Mouse (Mus musculus): ENCODE data around the gene Hist1h2bm. TPM values are rescaled to one million over a fixed set of nuclear protein-coding genes. Genes with fewer than 3 reads are reported as not detected.
A peak's percentile ranks its signal among the peaks of the same experiment; 100 is the strongest.
"Not testable (repeated sequence)": the region's sequence is repeated elsewhere in the genome, so short reads cannot be mapped to it uniquely, and the experiment has no call there.

Gene Hist1h2bm
- polyA plus RNA-seq, 1 experiment from 2014 or later = 6.3 TPM

DNA sequence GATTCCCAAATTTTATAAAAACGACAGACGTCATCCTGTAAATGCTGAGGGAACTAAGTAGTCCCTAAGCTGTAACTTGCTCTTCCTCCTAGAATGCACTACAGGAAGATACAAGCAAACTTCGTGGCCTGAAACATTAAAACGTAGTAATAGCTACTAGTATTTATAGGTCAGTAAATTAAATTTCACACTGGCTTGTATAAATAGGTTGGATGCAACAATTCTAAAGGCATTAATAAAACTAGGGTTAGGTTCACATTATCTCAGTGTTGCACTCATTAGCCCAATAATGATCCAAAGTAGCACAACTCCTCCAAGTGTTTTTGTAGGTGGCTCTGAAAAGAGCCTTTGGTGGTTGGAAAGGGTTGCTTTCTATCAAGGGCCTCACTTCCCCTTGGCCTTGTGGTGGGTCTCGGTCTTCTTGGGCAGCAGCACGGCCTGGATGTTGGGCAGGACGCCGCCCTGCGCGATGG lies 31.2 kb downstream of the Hist1h2bm start:
- Histone ChIP-seq H3K4me3 (ENCODE audit: low read depth, low read length) (peak overlapping the region; percentile 40), H3K36me3 (replicated peaks; ENCODE audit: control insufficient read depth, insufficient read depth, low read depth, low read length) (no peaks in the 10 kb centered on the region), H3K9ac (replicated peaks; ENCODE audit: low read length) (peak overlapping the region; percentile 70), H3K27ac (replicated peaks; ENCODE audit: low read depth, low read length) (peak overlapping the region; percentile 89), H3K9me3 (replicated peaks; ENCODE audit: control insufficient read depth, low read length) (no peaks in the 10 kb centered on the region), H3K4me2 (ENCODE audit: low read depth, low read length) (peak overlapping the region; percentile 64), H3K27me3 (ENCODE audit: control insufficient read depth, insufficient read depth, low read length) (no peaks in the 10 kb centered on the region), H3K4me1 (ENCODE audit: control insufficient read depth, insufficient read depth, low read length) (no peaks in the 10 kb centered on the region)
- peak; percentile 59 for DNase-seq (ENCODE audit: low spot score)
- 4% methylated on average over 9 of the region's 10 CpGs for WGBS
- no peak for ATAC-seq (replicated peaks; ENCODE audit: insufficient number of reproducible peaks, low FRiP score, low TSS enrichment, low read depth)

- not testable (repeated sequence) for H3K36me3 ChIP-seq (replicated peaks; ENCODE audit: control insufficient read depth, insufficient read depth, low read depth, low read length); H3K4me1 ChIP-seq (ENCODE audit: control insufficient read depth, insufficient read depth, low read length); H3K27me3 ChIP-seq (ENCODE audit: control insufficient read depth, insufficient read depth, low read length); H3K9me3 ChIP-seq (replicated peaks; ENCODE audit: control insufficient read depth, low read length)
- Histone ChIP-seq H3K9ac (replicated peaks; ENCODE audit: low read length) (peak within 1 kb of the TSS; percentile 70), H3K27ac (replicated peaks; ENCODE audit: low read depth, low read length) (peak within 1 kb of the TSS; percentile 89), H3K4me3 (ENCODE audit: low read depth, low read length) (peak within 1 kb of the TSS; percentile 40), H3K4me2 (ENCODE audit: low read depth, low read length) (peak within 1 kb of the TSS; percentile 64)
- DNase-seq (ENCODE audit: low spot score) (peak; percentile 94), ATAC-seq (replicated peaks; ENCODE audit: insufficient number of reproducible peaks, low FRiP score, low TSS enrichment, low read depth) (peak; percentile 93)
- under 1% methylated on average over 33 of the region's 50 CpGs for WGBS
These were observed 31.9 kb downstream of the Hist1h2bm start, which contains the start of the genes Hist1h2ak and Hist1h2bn for GRCm38 (mm10) chr13:21753524-21754285. Gene Hist1h2ak, minus strand, starts transcription at chr13:21753827. Gene Hist1h2bn, plus strand, starts transcription at chr13:21754123.

DNA sequence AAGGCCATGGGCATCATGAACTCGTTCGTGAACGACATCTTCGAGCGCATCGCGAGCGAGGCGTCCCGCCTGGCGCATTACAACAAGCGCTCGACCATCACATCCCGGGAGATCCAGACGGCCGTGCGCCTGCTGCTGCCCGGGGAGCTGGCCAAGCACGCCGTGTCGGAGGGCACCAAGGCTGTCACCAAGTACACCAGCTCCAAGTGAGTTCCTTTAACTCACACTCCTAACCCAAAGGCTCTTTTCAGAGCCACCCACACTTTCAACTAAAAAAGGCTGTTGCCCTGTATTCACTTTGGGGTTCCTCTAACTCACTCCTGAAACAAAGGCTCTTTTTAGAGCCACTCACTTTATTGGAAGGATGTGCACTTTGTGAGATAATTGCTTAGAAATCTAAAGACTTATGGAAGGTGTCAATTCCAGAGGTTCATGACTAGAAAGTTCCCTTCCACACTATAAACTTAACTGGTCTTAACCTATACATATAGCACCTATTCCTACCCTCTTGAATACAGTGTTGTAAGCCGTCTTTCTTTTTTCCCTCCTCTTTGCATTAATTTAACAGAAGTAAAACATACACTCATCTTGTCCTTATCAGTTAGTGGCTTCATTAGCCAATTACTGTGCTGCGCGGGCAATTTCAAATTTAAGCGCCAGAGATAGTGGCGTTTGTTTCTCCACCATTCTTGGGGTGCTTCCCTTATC lies 32.6 kb downstream of the Hist1h2bm start:
- H3K27me3 ChIP-seq (ENCODE audit: control insufficient read depth, insufficient read depth, low read length); ATAC-seq (replicated peaks; ENCODE audit: insufficient number of reproducible peaks, low FRiP score, low TSS enrichment, low read depth); H3K36me3 ChIP-seq (replicated peaks; ENCODE audit: control insufficient read depth, insufficient read depth, low read depth, low read length); H3K9me3 ChIP-seq (replicated peaks; ENCODE audit: control insufficient read depth, low read length); H3K4me1 ChIP-seq (ENCODE audit: control insufficient read depth, insufficient read depth, low read length): not testable (repeated sequence)
- peak overlapping the region; percentile 81 for H3K27ac ChIP-seq (replicated peaks; ENCODE audit: low read depth, low read length)
- H3K4me3 ChIP-seq (ENCODE audit: low read depth, low read length) = peak overlapping the region; percentile 40
- WGBS = under 1% methylated on average over 10 of the region's 26 CpGs
- peak overlapping the region; percentile 37 for H3K4me2 ChIP-seq (ENCODE audit: low read depth, low read length)
- peak; percentile 69 for DNase-seq (ENCODE audit: low spot score)
- H3K9ac ChIP-seq (replicated peaks; ENCODE audit: low read length) = peak overlapping the region; percentile 53

- Histone ChIP-seq H3K4me2 (ENCODE audit: low read depth, low read length) (no peak overlapping the region), H3K9ac (replicated peaks; ENCODE audit: low read length) (no peak overlapping the region), H3K36me3 (replicated peaks; ENCODE audit: control insufficient read depth, insufficient read depth, low read depth, low read length) (no peaks in the 10 kb centered on the region), H3K4me3 (ENCODE audit: low read depth, low read length) (no peak overlapping the region), H3K27ac (replicated peaks; ENCODE audit: low read depth, low read length) (no peak overlapping the region), H3K27me3 (ENCODE audit: control insufficient read depth, insufficient read depth, low read length) (no peaks in the 10 kb centered on the region), H3K4me1 (ENCODE audit: control insufficient read depth, insufficient read depth, low read length) (no peaks in the 10 kb centered on the region), H3K9me3 (replicated peaks; ENCODE audit: control insufficient read depth, low read length) (no peaks in the 10 kb centered on the region)
- DNase-seq (ENCODE audit: low spot score) (no peak), ATAC-seq (replicated peaks; ENCODE audit: insufficient number of reproducible peaks, low FRiP score, low TSS enrichment, low read depth) (no peak)
- 62% methylated on average over 1 of the region's 1 CpGs for WGBS
These were observed 33.9 kb downstream of the Hist1h2bm start for GRCm38 (mm10) chr13:21755707-21756106.

Small RNA genes lying within 50 kb of the gene (microRNA-seq; reads per million reads assigned to microRNA genes)
- gene Gm44357 (ENCODE audit: borderline number of aligned reads) (not detected), gene Gm44367 (ENCODE audit: borderline number of aligned reads) (not detected), gene Gm44454 (ENCODE audit: borderline number of aligned reads) (not detected)

Other genes starting within 250 kb of the Hist1h2bm start
- gene Zkscan4, start 243.1 kb upstream of the Hist1h2bm start, polyA plus RNA-seq (2014; fragmentation: Nextera tagmentation; extraction: Ambion mirVana) = 3.8 and 4.2 TPM in 2 replicates
- not detected in 2 replicates for gene Gm10065, start 242.6 kb upstream of the Hist1h2bm start, polyA plus RNA-seq (2014; fragmentation: Nextera tagmentation; extraction: Ambion mirVana)
- 0.35 and 0.41 TPM in 2 replicates for gene AK157302, start 226.8 kb upstream of the Hist1h2bm start, polyA plus RNA-seq (2014; fragmentation: Nextera tagmentation; extraction: Ambion mirVana)
- 1.9 and 5.2 TPM in 2 replicates for gene Gm11273, start 220.6 kb upstream of the Hist1h2bm start, polyA plus RNA-seq (2014; fragmentation: Nextera tagmentation; extraction: Ambion mirVana)
- 8.7 and 11.9 TPM in 2 replicates for gene Zkscan8, start 190.9 kb upstream of the Hist1h2bm start, polyA plus RNA-seq (2014; fragmentation: Nextera tagmentation; extraction: Ambion mirVana)
- 0.13 and 0.24 TPM in 2 replicates for gene Olfr1366, start 179.2 kb upstream of the Hist1h2bm start, polyA plus RNA-seq (2014; fragmentation: Nextera tagmentation; extraction: Ambion mirVana)
- not detected in 2 replicates for gene Olfr1535, start 162.2 kb upstream of the Hist1h2bm start, polyA plus RNA-seq (2014; fragmentation: Nextera tagmentation; extraction: Ambion mirVana)
- gene Olfr1364, start 140.3 kb upstream of the Hist1h2bm start, polyA plus RNA-seq (2014; fragmentation: Nextera tagmentation; extraction: Ambion mirVana) = not detected in 2 replicates
- gene Olfr1362, start 108.0 kb upstream of the Hist1h2bm start, polyA plus RNA-seq (2014; fragmentation: Nextera tagmentation; extraction: Ambion mirVana) = not detected in 2 replicates
- gene Olfr11, start 79.5 kb upstream of the Hist1h2bm start, polyA plus RNA-seq (2014; fragmentation: Nextera tagmentation; extraction: Ambion mirVana) = not detected in 2 replicates
- gene Olfr1361, start 58.7 kb upstream of the Hist1h2bm start, polyA plus RNA-seq (2014; fragmentation: Nextera tagmentation; extraction: Ambion mirVana) = not detected in 2 replicates
- not detected in 2 replicates for gene Olfr1360, start 44.6 kb upstream of the Hist1h2bm start, polyA plus RNA-seq (2014; fragmentation: Nextera tagmentation; extraction: Ambion mirVana)
- gene Olfr1359, start 23.9 kb upstream of the Hist1h2bm start, polyA plus RNA-seq (2014; fragmentation: Nextera tagmentation; extraction: Ambion mirVana) = not detected in 2 replicates
- gene Hist1h2bl, start 5.9 kb upstream of the Hist1h2bm start, polyA plus RNA-seq (2014; fragmentation: Nextera tagmentation; extraction: Ambion mirVana) = 4.6 TPM in 2 replicates
- gene Hist1h2ai, start 5.6 kb upstream of the Hist1h2bm start, polyA plus RNA-seq (2014; fragmentation: Nextera tagmentation; extraction: Ambion mirVana) = 26.6 and 30.4 TPM in 2 replicates
- 9.7 and 14.7 TPM in 2 replicates for gene Hist1h3h, start 4.4 kb upstream of the Hist1h2bm start, polyA plus RNA-seq (2014; fragmentation: Nextera tagmentation; extraction: Ambion mirVana)
- gene Hist1h4j, start 13.0 kb downstream of the Hist1h2bm start, polyA plus RNA-seq (2014; fragmentation: Nextera tagmentation; extraction: Ambion mirVana) = 1.4 and 2.7 TPM in 2 replicates
- 7.7 and 8.5 TPM in 2 replicates for gene Hist1h4k, start 28.5 kb downstream of the Hist1h2bm start, polyA plus RNA-seq (2014; fragmentation: Nextera tagmentation; extraction: Ambion mirVana)
- 10.4 and 12.0 TPM in 2 replicates for gene Hist1h2ak, start 31.8 kb downstream of the Hist1h2bm start, polyA plus RNA-seq (2014; fragmentation: Nextera tagmentation; extraction: Ambion mirVana)
- 1.2 and 1.9 TPM in 2 replicates for gene Hist1h2bn, start 32.1 kb downstream of the Hist1h2bm start, polyA plus RNA-seq (2014; fragmentation: Nextera tagmentation; extraction: Ambion mirVana)
- 20.2 and 23.6 TPM in 2 replicates for gene Hist1h1b, start 58.6 kb downstream of the Hist1h2bm start, polyA plus RNA-seq (2014; fragmentation: Nextera tagmentation; extraction: Ambion mirVana)
- 270 and 294 TPM in 2 replicates for gene Hist1h3i, start 61.3 kb downstream of the Hist1h2bm start, polyA plus RNA-seq (2014; fragmentation: Nextera tagmentation; extraction: Ambion mirVana)
- 3.7 and 7.3 TPM in 2 replicates for gene Hist1h2an, start 65.2 kb downstream of the Hist1h2bm start, polyA plus RNA-seq (2014; fragmentation: Nextera tagmentation; extraction: Ambion mirVana)
- gene Hist1h2bp, start 65.4 kb downstream of the Hist1h2bm start, polyA plus RNA-seq (2014; fragmentation: Nextera tagmentation; extraction: Ambion mirVana) = 3.1 and 3.8 TPM in 2 replicates
- gene Hist1h2bq, start 88.2 kb downstream of the Hist1h2bm start, polyA plus RNA-seq (2014; fragmentation: Nextera tagmentation; extraction: Ambion mirVana) = 23.5 and 23.8 TPM in 2 replicates
- gene Hist1h2ao, start 88.4 kb downstream of the Hist1h2bm start, polyA plus RNA-seq (2014; fragmentation: Nextera tagmentation; extraction: Ambion mirVana) = 2.8 TPM in 1 of 2 replicates, not detected in the other
- gene Hist1h4m, start 89.7 kb downstream of the Hist1h2bm start, polyA plus RNA-seq (2014; fragmentation: Nextera tagmentation; extraction: Ambion mirVana) = not detected in 2 replicates
- gene Hist1h4n, start 110.2 kb downstream of the Hist1h2bm start, polyA plus RNA-seq (2014; fragmentation: Nextera tagmentation; extraction: Ambion mirVana) = 13.9 and 16.6 TPM in 2 replicates
- gene Hist1h2ap, start 111.5 kb downstream of the Hist1h2bm start, polyA plus RNA-seq (2014; fragmentation: Nextera tagmentation; extraction: Ambion mirVana) = 5,875 and 5,942 TPM in 2 replicates
- 23.1 and 25.1 TPM in 2 replicates for gene Hist1h2br, start 111.7 kb downstream of the Hist1h2bm start, polyA plus RNA-seq (2014; fragmentation: Nextera tagmentation; extraction: Ambion mirVana)
- gene Zfp184, start 223.1 kb downstream of the Hist1h2bm start, polyA plus RNA-seq (2014; fragmentation: Nextera tagmentation; extraction: Ambion mirVana) = 28.2 and 30.4 TPM in 2 replicates